Mouse (Mus musculus): Measurements from ENCODE around the gene D630045J12Rik. TPM values are rescaled to one million over a fixed set of nuclear protein-coding genes. Genes with fewer than 3 reads are reported as not detected.

D630045J12Rik gene
- total RNA-seq, 2 experiments from 2014 or later, result 37.0 to 39.5 TPM

DNA sequence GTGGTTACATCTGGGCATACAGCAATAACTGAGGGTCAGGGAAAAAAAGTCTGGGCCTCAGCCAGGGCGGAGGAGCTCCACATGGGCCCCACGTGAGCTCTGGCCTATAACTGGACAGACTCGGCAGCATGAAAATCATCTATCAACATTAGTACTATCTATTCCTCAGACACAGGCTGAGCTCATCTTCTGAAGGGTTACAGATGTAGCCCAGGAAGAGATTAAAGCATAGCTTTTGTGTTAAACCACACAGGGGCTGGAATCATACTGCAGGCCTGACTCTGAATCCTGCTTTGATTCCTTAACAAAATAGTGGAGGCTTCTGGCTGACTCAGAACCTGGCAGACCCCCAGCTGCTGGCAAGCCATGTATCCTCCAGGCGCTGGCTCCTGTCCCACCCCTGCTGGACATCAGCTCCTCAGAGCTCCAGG is 122.0 kb downstream of the D630045J12Rik start:
- DNase-seq, result no peak

DNA sequence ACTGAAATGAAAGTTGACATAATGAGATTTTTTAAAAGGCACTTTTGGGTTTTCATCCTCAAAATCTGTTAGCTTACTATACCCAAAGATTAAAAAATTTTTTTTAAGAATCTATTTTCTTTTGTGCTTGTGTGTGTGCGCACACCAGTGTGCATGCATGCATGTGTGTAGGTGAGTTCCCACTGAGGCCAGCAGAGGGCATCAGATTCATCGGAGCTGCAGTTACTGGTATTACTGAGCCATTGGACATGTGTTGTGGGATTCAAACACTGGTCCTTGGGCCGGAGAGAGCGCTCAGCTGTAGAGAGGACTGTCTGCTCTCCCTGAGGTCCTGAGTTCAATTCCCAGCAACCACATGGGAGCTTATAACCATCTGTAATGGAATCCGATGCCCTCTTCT is 123.9 kb downstream of the D630045J12Rik start:
- no peak for DNase-seq

DNA sequence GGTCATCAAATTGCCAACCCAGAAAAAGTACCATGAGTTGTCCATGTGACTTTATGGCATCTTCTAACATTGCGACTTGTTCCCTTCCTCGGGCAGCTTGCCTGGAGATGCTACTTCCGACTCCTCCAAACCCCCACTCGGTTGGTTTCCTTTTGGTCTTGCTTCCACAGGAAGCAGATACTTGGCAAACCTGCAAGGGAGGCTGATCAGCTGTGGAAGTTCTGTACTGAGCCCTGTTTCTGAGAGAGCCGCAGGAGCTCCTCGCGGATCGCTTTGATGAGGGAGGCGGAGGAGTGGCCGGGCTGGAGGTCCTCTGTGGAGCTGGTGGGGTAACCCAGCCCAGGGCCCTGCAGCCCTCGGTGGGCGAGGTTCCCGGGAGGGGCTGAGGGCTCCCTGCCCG is 125.7 kb downstream of the D630045J12Rik start:
- DNase-seq, result peak in 1 of 2 experiments; percentile 26

DNA sequence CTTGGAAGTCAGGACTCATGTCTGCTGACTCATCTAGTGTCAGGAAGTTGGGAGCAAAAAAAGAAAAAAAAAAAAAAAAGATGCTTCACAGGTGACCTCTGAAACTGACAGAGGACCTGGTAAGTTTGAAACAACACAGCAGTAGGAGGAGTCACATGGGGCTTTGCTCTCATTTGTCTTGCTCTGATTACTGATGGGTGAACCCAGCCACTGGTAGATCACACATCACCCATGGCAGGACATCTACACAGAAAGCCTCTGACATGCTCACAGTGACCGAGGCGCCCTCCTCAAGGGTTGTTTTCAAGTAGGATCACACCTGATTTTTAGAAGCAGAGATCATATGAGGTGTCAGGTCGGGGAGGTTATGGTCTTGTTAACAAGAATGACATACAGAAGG is 128.3 kb downstream of the D630045J12Rik start:
- DNase-seq, result no peak

DNA sequence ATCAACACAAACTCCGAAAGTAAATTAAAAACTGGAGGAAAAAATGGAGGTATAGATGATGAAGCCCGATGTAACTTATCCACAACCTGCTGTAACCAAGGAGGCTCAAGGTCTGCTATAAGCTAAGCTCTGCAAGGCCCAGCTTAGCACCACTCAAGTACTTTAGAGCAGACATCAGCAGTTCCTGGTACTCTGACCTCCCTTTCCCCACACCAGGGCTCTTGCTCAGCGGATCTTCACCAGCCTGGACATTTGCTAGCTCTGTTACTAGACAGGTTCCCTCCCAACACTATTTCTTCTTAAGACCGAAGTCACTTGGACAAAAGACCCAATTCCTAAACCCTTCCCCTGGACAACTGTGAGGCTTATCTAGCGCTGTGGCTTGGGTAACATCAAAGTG is 128.9 kb downstream of the D630045J12Rik start:
- DNase-seq, result no peak

DNA sequence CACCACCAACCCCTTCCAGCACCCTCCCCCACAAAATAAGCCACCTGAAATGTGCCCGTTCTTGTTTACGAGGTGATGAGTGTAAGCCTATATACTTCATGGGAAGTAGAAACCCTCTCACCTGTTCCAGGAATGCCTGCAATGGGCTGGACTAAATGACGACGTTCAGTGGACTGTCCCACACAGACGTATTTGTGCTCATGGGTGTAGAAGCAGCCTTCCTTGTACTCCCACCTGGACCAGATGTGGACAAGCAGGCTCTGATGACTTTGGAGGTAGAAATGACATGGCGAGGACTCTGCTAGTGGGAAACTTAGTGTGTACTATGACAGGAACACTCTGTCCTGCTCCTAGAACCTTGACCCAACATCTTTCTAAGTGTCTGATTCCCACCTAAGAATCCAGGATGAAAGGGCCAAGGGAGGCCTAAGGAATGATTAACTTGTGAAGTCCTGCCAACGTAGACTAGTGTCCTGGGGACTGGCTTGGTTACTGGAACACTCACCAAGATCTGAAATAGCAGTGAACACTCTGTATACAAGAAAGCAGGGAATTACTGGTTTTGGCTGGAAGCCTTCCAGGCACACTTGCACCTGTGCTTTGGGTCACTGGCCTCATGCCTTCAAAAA is 129.5 kb downstream of the D630045J12Rik start, which contains the start of gene Atp6v0a4:
Atp6v0a4 (minus strand) TSS at position 380 of the 629 bp plus-strand sequence.
- no peak for DNase-seq

GRCm38 (mm10) chr6:38123471-38124206 is 130.2 kb downstream of the D630045J12Rik start:
- DNase-seq, result no peak

DNA sequence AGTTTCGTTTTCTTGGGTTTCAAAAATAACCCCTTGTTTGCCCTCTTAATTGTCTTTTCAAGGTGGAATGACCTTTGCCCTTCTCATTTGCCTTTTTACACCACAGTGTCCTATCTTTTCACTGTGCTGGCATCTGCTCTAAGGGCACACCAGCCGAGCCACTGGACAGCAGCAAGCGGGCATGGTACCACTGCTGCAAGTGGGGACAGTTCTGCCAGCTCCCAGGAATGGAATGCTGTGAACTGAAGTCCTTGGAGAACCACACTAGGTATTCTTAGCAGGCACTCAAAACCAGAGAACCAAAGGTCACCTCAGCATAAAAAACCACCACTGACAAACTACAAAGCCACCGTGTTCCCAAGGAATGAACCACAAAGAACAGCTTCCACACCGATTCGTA is 131.0 kb downstream of the D630045J12Rik start:
- DNase-seq, result no peak

DNA sequence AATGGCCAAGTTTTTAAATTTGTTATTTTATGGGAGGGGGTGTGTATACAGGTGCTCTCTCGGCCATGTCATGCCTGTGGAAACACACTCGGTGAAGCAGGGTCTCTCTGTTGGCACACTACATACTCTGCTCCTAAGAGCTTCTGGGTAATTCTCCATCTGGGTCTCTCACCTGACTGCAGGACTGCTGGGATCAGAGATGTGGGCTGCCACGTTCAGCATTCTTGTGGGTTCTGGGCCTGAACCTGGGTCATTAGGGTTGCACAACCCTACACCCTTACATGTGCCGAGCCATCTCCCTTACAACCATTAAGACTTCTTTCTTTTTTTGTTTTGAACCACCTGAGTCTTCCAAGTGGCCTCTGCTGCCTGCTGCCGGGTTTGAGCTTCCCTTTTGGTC is 132.0 kb downstream of the D630045J12Rik start:
- DNase-seq, result no peak

DNA sequence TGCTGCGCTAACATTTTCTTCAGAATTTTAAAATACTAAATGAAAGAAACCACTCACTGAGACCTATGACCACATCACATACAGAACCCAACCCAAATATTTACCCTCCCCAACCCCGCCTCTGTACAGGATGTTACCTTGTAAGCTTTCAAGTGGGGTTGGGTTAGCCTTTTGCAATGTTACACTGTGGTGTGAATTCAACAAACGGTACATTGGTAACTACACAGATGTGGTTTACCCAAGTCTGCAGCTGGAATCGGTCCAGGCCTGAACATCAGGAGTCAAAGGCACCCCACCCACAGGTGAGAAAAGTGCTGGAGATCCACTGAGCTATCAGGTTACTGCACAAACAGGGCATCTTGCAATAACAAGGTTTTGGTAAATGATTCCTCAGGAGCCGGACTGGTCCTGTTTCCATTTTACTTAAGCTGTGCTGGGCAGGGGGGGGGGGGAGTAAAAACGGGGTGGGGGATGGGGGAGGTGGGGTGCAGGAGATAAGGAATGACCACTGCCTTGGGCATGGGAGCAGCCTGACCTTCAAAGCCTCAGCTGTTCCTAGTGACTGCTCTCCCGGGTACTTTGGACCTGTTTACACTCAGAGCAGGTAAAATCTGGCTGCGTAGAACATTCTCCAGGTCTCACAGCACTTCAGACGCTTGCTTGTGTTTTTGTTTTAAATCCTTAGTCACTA is 133.0 kb downstream of the D630045J12Rik start:
- no peak for DNase-seq

- no peak for DNase-seq
Observed at GRCm38 (mm10) chr6:38118341-38118740, 135.5 kb downstream of the D630045J12Rik start.

DNA sequence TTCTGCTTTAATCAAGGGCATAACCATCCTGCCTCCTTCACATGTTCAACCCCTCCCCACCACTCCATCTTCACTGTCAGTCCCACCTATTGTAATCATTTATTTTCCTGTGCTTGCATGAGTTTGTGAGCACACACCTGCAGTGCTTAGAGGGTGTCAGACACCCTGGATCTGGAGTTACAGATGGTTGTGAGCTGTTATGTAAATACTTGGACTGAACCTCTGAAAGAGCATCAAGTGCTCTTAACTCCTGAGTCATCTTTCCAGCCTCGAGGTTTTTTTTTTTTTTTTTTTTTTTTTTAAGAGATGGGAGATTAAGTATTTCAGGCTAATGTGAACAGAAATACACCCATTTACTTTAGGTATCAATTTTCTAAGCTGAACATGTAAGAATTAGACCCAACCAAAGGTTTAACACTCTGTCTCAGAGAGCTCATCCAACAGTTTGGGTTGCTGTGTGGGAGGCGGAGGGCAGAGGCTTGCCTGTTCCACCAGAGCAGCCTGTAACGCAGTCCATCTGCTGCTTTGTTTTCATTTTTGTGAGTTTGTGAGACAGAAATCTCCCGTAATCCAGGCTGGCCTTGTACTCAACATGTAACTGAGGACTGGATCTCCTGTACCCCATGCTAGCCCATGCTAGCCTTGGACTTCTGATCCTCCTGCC is 137.6 kb downstream of the D630045J12Rik start:
- DNase-seq, result peak; percentile 62 to 63

- no peak for DNase-seq
Observed at GRCm38 (mm10) chr6:38110859-38111258, 142.9 kb downstream of the D630045J12Rik start.

DNA sequence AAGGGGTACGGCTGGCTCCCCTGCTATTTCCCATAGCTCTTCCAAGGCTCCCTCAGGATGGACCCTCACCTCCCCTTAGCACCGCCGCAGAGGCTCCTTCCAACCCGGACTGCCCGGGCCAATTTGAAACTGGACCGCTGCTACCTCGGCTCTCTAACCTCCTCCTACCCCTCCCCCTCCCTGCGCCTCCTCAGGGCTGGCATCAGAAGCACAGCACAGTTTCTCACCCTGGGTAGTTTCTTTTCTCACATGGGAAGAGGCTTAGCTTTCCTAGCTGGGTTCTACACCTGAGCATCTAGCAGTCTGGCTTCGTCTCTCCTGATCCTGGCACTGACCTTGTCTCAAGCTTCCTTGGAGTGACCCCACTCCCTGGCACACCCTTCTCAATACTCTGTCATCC is 143.9 kb downstream of the D630045J12Rik start:
- DNase-seq, result no peak

DNA sequence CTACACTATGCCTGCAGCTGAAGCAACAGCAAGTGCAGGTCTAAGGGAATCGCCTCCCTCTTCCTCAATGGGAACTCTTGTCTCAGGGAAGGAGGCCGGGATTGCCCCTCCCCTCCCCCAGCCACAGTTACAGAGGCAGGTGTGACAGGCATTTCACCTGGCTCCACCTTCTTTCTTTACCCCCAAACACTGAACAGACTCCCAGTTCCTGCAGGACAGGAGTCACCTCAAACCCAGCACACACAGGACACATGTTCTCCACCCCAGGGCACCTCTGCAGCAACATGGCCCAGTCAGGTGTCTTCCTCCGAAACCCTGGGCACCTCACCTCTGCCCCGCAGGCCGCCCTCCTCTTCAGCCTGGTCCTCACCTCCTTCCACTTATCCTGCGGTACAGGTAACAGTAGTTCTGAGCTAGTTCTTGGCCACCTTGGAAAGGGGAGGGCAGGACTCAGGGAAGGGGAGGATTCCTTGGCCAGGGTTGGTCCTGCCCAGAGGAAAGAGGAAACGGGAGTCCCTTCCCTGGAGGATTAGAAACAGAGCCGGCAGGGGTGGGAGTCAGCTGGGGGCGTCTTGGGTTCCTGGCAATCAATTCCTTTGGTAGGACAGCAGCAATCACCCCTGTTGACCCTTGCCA is 144.5 kb downstream of the D630045J12Rik start, which contains the start of gene Tmem213:
Tmem213 (plus strand) TSS at position 96 of the 636 bp plus-strand sequence.
- DNase-seq, result no peak

DNA sequence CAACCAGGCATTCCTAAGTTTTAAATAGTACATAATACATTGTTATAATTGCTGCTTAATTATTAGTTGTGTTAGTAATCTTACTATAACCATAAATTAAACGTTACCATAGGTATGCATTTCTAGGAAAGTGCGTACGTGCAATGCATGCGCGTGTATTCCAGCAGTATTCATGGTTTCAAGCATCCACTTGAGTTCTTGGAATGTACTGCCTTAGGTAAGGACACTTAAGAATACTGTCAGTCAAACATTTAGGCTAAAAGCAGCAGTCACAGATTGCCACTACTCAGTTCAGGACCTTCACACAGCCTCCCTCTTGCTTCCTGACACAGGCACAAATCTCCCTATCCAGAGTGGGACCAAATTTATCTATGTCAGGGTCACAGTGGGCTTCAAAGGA is 145.4 kb downstream of the D630045J12Rik start:
- no peak for DNase-seq

GRCm38 (mm10) chr6:38105924-38106323 is 147.9 kb downstream of the D630045J12Rik start:
- DNase-seq, result no peak

DNA sequence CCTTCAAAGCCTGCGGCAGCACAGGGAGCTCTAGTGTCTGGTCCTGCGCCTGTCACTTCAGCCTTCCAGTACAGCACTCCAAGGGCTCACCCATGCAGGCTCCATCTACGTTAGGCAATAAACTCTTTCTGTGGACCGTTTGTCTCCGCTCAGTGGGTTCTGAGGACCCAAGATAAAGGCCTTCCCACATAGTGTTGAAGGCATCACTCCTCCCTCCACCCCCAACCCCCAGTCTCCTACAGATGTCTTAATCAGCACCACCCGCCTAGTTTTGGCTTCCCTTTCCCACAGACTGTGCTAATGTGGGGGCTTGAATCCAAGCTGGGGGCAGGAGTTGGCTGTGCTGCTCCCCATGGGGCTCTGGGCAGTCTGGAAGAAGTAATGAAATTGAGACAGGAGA is 150.0 kb downstream of the D630045J12Rik start:
- no peak for DNase-seq

DNA sequence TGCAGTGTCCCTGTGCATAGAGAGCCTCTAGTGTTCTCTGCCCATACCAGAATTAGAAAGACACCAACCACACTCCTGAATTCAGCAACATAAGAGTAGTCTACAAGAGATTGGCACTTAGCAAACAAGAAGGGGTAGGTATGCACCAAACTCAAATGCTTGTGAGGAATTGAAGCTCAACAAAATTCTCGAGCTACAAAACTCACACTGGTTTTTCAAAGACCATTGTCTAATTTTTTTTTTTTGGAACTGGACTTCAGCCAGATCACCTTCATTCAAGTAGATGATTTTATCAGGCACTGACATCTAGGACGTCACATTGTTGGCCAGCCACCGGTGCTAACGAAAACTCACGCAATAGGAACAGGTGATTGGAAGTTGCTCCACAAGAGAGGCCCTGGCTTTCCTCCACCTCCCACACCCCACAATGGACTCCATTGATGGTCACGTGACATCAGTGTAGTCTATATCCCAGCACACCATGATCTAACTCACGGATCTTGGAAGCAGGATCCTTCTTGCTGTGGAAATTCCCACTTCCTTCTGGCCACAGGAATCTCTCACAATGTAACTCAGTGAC is 151.5 kb downstream of the D630045J12Rik start:
- no peak for DNase-seq

GRCm38 (mm10) chr6:38096961-38097370 is 156.8 kb downstream of the D630045J12Rik start:
- DNase-seq, result no peak

DNA sequence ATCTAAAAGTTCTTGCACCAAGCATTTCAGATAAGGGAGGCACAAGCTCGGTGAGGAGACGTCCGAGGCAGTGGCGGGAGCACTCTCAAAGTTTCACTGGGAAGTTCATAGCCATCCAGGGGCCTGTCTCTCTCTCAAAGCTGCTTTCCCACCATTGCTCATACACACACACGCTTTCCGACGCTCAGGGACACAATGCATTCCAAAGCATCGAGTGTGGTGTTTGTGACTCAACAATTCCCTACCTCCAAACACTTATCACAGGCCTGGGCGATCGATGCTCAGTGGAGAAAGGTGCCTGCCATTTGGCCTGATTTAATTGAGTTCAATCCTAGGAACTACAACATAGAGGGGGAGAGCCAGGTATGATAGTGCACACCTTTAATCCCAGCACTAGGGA is 159.1 kb downstream of the D630045J12Rik start:
- DNase-seq, result no peak

DNA sequence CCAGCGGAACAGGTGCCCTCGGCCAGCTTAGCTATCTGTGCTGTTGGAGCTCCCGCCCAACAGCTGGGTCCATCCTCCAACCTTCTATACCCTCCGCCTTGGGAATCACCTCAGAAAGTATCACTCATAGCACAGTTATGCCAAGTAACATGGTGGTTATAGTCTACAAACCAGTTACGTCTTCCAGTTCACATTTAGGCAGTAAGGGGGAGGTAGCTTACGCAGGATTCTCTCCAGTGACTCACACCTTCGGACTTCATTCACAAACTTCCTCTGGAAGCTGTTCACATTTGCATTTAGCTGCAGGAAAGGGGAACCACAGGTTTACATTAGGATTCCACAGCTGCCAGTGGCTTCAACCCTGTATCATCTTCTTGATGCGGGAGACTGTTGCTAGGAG is 161.3 kb downstream of the D630045J12Rik start:
- no peak for DNase-seq

Measured in layer of hippocampus, postnatal 36 days (tissue).